Mouse (Mus musculus): ENCODE data around the gene Zfp454.

Zfp454 gene

DNA sequence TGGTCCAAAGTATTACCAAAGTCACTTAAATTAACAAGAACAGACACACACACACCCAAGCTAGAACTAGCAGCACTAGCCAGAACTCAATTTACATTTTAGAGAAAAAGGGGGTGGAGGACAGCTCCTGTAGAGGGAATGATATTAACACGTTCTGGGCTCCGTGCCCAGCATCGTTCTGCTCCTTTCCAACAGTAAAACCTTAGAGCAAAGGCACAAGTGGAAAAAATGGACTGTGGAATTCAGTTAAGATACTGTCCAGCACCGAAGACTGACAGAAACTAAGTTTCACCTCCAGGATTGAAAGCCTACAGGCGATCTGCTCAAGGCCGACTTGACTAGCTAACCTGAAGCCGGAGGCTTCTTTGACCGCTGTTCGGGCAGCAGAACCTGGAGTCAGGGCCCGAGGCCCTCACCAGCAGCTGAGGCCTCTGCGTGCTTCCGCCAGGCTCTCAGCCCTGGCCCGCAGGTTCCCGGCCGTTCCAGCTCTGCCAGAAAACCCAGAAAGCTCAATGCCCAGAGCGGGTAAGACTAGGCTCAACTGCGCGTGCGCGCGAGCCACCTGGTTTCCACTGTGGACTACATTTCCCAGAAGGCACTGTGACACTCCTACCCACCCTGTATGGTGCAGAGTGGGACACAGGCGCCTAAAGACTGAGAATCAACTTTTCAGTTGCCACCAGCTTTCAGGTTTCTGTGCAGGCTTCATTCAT, 46.3 kb downstream of the Zfp454 start, which contains the start of gene Zfp879:
Zfp879 (minus strand) TSS at position 530 of the 713 bp plus-strand sequence.
- peak; percentile 81 to 86 for DNase-seq (ENCODE audit: low read depth in 2 of 2, low spot score in 2 of 2)

DNA sequence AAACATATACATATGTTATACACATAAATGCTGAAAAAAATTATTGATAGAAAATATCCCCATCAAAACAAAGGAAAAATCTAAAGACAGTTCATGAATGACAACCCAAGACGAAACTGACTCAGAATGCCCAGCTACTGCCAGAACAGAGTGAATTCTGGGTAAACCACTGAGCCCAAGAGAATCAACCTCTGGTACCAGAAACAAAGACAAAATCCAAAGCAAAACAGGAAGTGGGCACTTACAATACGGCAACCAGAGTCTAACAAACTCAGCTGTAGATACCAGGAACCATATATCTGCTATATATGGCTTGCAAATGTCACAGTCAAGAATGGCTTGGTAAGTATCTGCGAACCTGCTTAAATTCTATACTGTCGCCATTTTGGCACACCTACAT, 51.7 kb downstream of the Zfp454 start:
- DNase-seq (ENCODE audit: low read depth in 2 of 2, low spot score in 2 of 2): peak; percentile 62 to 77

DNA sequence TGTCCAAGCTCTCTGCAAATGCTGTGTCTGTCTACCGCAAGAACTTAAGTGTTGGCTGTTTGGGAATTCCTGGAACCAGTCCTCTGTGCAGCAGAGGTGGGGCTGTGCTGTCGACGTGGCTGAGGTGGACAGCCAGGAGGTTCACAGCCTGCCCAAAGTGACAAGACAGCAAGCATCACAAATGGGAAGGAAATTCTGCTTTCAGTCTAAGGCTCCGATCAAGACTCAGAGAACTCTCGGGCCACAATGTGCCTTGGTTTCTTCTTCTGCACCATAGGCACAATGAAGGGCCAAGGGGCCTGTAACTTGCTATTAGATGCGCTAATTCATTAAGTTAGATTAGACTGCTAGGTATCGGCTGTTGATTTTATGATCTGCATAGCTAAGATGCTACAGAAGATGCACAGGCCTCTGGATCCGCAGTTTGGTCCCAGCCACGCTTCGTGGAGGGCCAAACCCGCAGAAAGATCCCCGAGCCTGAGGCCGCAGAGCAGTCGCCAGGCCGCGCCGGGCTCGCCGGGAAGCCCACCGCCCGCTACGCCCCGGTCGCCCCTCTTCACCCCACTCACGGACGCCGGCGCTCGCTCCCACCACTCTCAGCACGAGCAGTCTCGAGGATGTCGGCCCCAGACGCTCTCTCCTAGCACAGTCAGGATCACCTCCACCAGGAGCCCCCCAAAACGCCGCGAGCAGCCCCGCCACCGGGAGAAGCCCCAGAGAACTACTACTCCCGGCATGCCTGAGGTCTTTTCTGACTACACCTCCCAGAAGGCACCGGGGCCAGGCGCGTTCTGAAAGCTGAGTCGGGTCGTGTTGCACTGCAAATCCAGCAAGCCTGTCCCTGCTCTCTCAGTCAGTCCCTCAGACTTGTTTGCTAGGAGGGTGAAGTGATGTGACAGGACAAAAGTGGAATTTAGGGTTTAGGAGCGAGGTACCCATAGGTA, 60.2 kb downstream of the Zfp454 start, which contains the start of gene Zfp354c:
Zfp354c (minus strand) TSS at position 715 of the 944 bp plus-strand sequence.
- peak; percentile 73 to 80 for DNase-seq (ENCODE audit: low read depth in 2 of 2, low spot score in 2 of 2)

DNA sequence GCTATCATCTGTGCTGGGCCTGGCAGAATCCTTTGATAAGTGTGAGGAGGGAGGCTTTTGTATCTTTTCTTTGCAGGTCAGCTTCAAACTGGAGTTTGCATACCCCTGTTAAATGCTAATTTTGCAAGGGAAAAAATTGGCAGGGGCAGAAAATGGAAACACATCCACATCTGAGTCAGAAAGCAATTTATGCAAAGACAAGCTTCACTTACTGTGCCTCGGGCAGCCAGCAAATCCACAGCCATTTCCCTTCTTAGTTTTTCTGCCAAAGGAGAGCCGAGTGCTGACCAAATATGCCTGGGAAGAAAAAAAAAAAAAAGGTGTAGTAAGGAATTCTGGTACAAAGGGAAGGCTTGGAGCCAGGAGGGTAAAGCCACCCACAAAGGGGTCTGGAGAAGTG, 61.2 kb downstream of the Zfp454 start:
- DNase-seq (ENCODE audit: low read depth in 2 of 2, low spot score in 2 of 2): no peak

Data from CD8-positive naive resting alpha-beta T cell, adult 2 months (primary cell).